Mouse (Mus musculus) adrenal gland, postnatal 14 days (tissue): ENCODE results near the gene Nup35. TPM values are rescaled to one million over a fixed set of nuclear protein-coding genes. Genes with fewer than 3 reads are reported as not detected.

ENCODE experiments used
- DNase-seq: peaks from one replicate; pipeline ENCODE4 v3.0.0; 2021; ENCODE audit warnings: mixed read lengths
- microRNA-seq, 2 experiments: library from miRNA; unstranded; fragments of <30 nt; microRNA quantifications; one replicate each; pipeline ENCODE4 v1.2.0; 2021
- total RNA-seq: library from RNA; stranded (reverse); gene quantifications from 2 replicates; pipeline ENCODE4 v1.2.3, GENCODE M21; 2021

Nup35 gene
- total RNA-seq, 1 experiment from 2014 or later, result 18.6 TPM

GRCm38 (mm10) chr2:80638364-80639241 lies 21.6 kb downstream of the Nup35 start:
- DNase-seq, result peak; percentile 93

GRCm38 (mm10) chr2:80639398-80639797 lies 22.4 kb downstream of the Nup35 start:
- peak; percentile 18 for DNase-seq

- no peak for DNase-seq
Measured at GRCm38 (mm10) chr2:80639864-80640263, 22.8 kb downstream of the Nup35 start.

- DNase-seq, result no peak
Measured at GRCm38 (mm10) chr2:80661414-80661813, 44.4 kb downstream of the Nup35 start.

- DNase-seq, result no peak
Measured at GRCm38 (mm10) chr2:80662682-80663081, 45.6 kb downstream of the Nup35 start.

GRCm38 (mm10) chr2:80667396-80667964 lies 50.4 kb downstream of the Nup35 start:
- no peak for DNase-seq

- peak; percentile 14 for DNase-seq
Measured at GRCm38 (mm10) chr2:80669868-80670666, 53.0 kb downstream of the Nup35 start.

- no peak for DNase-seq
Measured at GRCm38 (mm10) chr2:80678803-80679202, 61.8 kb downstream of the Nup35 start.

GRCm38 (mm10) chr2:80683727-80684239 lies 66.7 kb downstream of the Nup35 start:
- no peak for DNase-seq

GRCm38 (mm10) chr2:80684396-80685071 lies 67.5 kb downstream of the Nup35 start:
- DNase-seq, result no peak

- DNase-seq, result no peak
Measured at GRCm38 (mm10) chr2:80688261-80688660, 71.2 kb downstream of the Nup35 start.

- DNase-seq, result no peak
Measured at GRCm38 (mm10) chr2:80707429-80707828, 90.4 kb downstream of the Nup35 start.

Small RNAs within 50 kb of the gene (microRNA-seq; reads per million reads assigned to microRNA genes)
- gene Mir684-1, result 0 reads per million in 2 experiments

Other genes with a start within 250 kb of the Nup35 start
- gene Frzb, start 169.6 kb upstream of the Nup35 start, total RNA-seq, result 84.5 and 137 TPM in 2 replicates
- 134 and 138 TPM in 2 replicates for gene Nckap1, start 35.9 kb upstream of the Nup35 start, total RNA-seq
- gene Dusp19, start 191 bp upstream of the Nup35 start, total RNA-seq, result 10.9 and 11.8 TPM in 2 replicates